Mouse (Mus musculus) heart, embryonic 15.5 days (tissue): ENCODE results near the gene Gm29427. TPM values are rescaled to one million over a fixed set of nuclear protein-coding genes. Genes with fewer than 3 reads are reported as not detected.
A peak's percentile ranks its signal among the peaks of the same experiment; 100 is the strongest.
"Not testable (repeated sequence)": the region's sequence is repeated elsewhere in the genome, so short reads cannot be mapped to it uniquely, and the experiment has no call there.

ENCODE experiments used
- ATAC-seq: fragments of 200-750 bp; cut with Nextera tagmentation; replicated peaks from 2 replicates; pipeline ENCODE4 v1.8.0; 2017; ENCODE audit warnings: low read depth, moderate TSS enrichment; ENCODE audit not compliant: insufficient number of reproducible peaks, insufficient read depth, low FRiP score
- H3K27ac ChIP-seq: fragments of 300-500 bp; sonication (generic); 2 replicates; pipeline ENCODE4 v1.5.1; 2015; ENCODE audit warnings: mild to moderate bottlenecking, inconsistent platforms
- H3K27me3 ChIP-seq: fragments of 300-500 bp; sonication (generic); 2 replicates; pipeline ENCODE4 v1.6.1; 2015; ENCODE audit warnings: inconsistent platforms
- H3K36me3 ChIP-seq: fragments of 300-500 bp; sonication (generic); 2 replicates; pipeline ENCODE4 v1.6.1; 2015; ENCODE audit warnings: mild to moderate bottlenecking, inconsistent platforms
- H3K4me1 ChIP-seq: fragments of 300-500 bp; sonication (generic); replicated peaks from 2 replicates; pipeline ENCODE4 v1.6.1; 2015; ENCODE audit warnings: inconsistent platforms
- H3K4me2 ChIP-seq: fragments of 300-500 bp; sonication (generic); 2 replicates; pipeline ENCODE4 v1.6.1; 2015; ENCODE audit warnings: inconsistent platforms, mild to moderate bottlenecking, moderate library complexity
- H3K4me3 ChIP-seq: fragments of 300-500 bp; sonication (generic); 2 replicates; pipeline ENCODE4 v1.5.1; 2015; ENCODE audit warnings: mild to moderate bottlenecking, inconsistent platforms
- H3K9ac ChIP-seq: fragments of 300-500 bp; sonication (generic); 2 replicates; pipeline ENCODE4 v1.6.1; 2015; ENCODE audit warnings: mild to moderate bottlenecking, inconsistent platforms
- H3K9me3 ChIP-seq: fragments of 300-500 bp; sonication (generic); replicated peaks from 2 replicates; pipeline ENCODE4 v1.6.1; 2016; ENCODE audit warnings: inconsistent platforms
- WGBS: fragments of 180-500 bp; shearing (Covaris S2); methylation state at CpG from one replicate; pipeline ENCODE4 v1.1.7; 2015; ENCODE audit warnings: mixed read lengths; 5-methylcytosine and 5-hydroxymethylcytosine counted together
- polyA plus RNA-seq: library from polyadenylated mRNA; unstranded; fragments of >200 nt; fragmentation: Nextera tagmentation; extraction: Ambion mirVana; gene quantifications from 2 replicates; pipeline ENCODE4 v1.2.1, GENCODE M21; 2015

Gene Gm29427
- polyA plus RNA-seq, 1 experiment from 2014 or later, result not detected

DNA sequence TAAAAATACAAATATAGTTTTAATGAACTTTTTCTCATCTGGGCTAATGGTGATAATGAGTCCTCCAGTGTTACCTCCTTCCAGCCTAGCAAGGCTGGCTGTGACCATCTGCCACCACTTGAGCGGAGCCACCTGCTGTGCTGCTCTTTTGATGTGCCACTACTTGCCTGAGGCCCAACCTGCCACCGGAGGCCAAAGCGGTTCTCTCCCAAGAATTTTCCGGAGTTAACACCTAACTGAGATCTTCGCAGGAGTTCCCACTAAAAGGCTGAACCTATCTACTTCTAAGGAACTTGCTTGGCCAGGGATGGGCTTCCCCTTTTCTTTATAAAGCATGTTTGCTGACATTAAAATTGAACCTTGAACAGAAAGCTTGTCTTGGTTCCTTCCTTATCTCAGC, 56.0 kb downstream of the Gm29427 start:
- H3K4me3 ChIP-seq, H3K4me2 ChIP-seq, ATAC-seq, H3K4me1 ChIP-seq, H3K9me3 ChIP-seq, H3K36me3 ChIP-seq, H3K27me3 ChIP-seq, H3K9ac ChIP-seq, H3K27ac ChIP-seq: not testable (repeated sequence)
- WGBS, result 24% methylated on average over 5 of the region's 5 CpGs

- no peak overlapping the region for H3K4me3 ChIP-seq
- H3K9me3 ChIP-seq, result no peaks in the 10 kb centered on the region
- no peaks in the 10 kb centered on the region for H3K36me3 ChIP-seq
- H3K27me3 ChIP-seq, result no peaks in the 10 kb centered on the region
- H3K9ac ChIP-seq, result no peak overlapping the region
- 65% methylated on average over 4 of the region's 4 CpGs for WGBS
- H3K4me2 ChIP-seq, result no peak overlapping the region
- H3K4me1 ChIP-seq, result no peaks in the 10 kb centered on the region
- H3K27ac ChIP-seq, result no peak overlapping the region
- no peak for ATAC-seq
Measured at GRCm38 (mm10) chr1:130644103-130644502, 71.5 kb downstream of the Gm29427 start.

DNA sequence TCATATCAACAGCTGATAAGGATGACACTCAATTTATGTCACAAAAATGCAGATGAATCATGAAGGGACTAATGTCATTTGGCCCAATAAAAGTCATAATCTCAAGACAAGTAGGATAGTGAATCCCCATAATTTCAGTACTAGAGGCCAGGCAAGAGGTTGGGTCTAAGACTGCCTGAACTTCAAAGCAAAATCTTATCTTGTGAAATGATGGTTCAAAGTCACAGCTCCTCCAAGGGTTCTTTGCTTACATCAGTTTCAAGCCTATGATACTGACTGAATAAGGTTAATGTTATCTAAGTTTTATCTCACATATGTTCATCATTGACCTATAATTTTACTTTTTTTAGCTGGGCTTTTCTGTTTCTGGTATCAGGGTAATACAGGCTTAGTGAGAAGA, 74.6 kb downstream of the Gm29427 start:
- Histone ChIP-seq H3K27me3 (no peaks in the 10 kb centered on the region), H3K4me3 (no peak overlapping the region), H3K9me3 (no peaks in the 10 kb centered on the region), H3K4me1 (no peaks in the 10 kb centered on the region), H3K4me2 (no peak overlapping the region), H3K9ac (no peak overlapping the region), H3K27ac (no peak overlapping the region), H3K36me3 (no peaks in the 10 kb centered on the region)
- no peak for ATAC-seq

DNA sequence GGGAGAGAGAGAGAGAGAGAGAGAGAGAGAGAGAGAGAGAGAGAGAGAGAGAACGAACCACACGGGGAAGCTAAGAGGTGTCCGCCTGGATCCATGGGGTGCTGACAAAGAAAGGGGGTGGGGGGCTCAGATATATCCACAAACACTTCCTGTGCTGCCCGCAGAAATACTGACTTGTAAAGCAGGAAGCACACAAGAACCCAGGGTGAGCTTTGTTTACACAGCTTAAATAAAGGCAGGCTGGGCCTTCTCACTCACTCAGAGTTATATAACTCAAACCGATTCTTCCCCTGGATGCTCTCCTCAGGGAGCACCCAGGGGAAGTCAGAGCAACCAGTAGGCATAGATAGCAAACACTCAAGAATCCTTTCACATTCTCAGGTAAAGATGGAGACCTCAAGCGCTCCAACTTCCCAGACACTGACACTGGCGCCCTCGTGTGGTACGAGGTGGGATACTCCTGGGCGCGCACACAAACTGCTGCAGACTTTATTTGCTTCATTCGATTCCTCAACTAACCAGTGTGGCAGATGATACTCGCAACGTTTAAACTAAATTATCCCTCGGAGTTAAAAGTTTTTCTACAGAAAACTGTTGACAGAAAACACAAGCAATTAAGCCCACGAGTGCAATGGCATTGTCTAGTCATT, 81.7 kb downstream of the Gm29427 start:
- 32% methylated on average over 16 of the region's 16 CpGs for WGBS
- no peak overlapping the region for H3K4me3 ChIP-seq
- H3K27ac ChIP-seq, result no peak overlapping the region
- H3K4me2 ChIP-seq, result 0 out of 2 replicates have a peak overlapping the region, but pooled peaks have one; percentile 23
- no peaks in the 10 kb centered on the region for H3K4me1 ChIP-seq
- no peaks in the 10 kb centered on the region for H3K36me3 ChIP-seq
- ATAC-seq, result no peak
- H3K9me3 ChIP-seq, result no peaks in the 10 kb centered on the region
- no peak overlapping the region for H3K9ac ChIP-seq
- H3K27me3 ChIP-seq, result no peaks in the 10 kb centered on the region

GRCm38 (mm10) chr1:130633316-130633715, 82.3 kb downstream of the Gm29427 start:
- no peak for ATAC-seq
- 78% methylated on average over 8 of the region's 8 CpGs for WGBS
- H3K36me3 ChIP-seq, result no peaks in the 10 kb centered on the region
- H3K9ac ChIP-seq, result no peak overlapping the region
- no peaks in the 10 kb centered on the region for H3K4me1 ChIP-seq
- no peak overlapping the region for H3K4me2 ChIP-seq
- H3K27me3 ChIP-seq, result no peaks in the 10 kb centered on the region
- H3K4me3 ChIP-seq, result no peak overlapping the region
- no peak overlapping the region for H3K27ac ChIP-seq
- no peaks in the 10 kb centered on the region for H3K9me3 ChIP-seq

DNA sequence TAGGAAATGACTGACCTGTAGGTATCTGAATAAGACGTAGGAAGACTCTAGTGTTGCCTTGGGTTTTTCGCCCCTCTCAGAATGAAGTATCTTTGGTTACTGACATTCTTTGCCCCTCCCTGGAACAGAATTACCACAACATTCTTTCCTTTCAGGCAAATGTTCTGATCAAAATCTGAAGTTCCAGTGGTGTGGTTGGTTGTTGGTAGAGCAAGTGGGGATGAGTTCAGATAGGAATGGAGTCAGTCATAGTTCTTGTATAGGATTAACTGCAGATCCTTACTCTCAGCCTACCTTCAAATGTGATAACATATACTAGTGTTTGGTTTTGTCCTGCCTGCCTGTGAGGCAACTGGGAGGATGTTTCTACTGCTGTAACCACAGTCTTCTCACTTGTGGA, 86.1 kb downstream of the Gm29427 start, which contains the start of gene Zp3r:
Gene Zp3r, minus strand, starts transcription at position 101 of the 400 bp plus-strand sequence.
- Histone ChIP-seq H3K36me3 (no peaks in the 10 kb centered on the region), H3K4me2 (no peak within 1 kb of the TSS), H3K27ac (no peak within 1 kb of the TSS), H3K4me3 (no peak within 1 kb of the TSS), H3K9me3 (no peaks in the 10 kb centered on the region), H3K9ac (no peak within 1 kb of the TSS), H3K27me3 (no peaks in the 10 kb centered on the region), H3K4me1 (no peaks in the 10 kb centered on the region)
- no peak for ATAC-seq
- 90% methylated on average over 2 of the region's 2 CpGs for WGBS

Other genes with a start within 250 kb of the Gm29427 start
- gene Zp3r, start 86.2 kb downstream of the Gm29427 start, polyA plus RNA-seq, result not detected in 2 replicates
- gene C4bp, start 54.2 kb downstream of the Gm29427 start, polyA plus RNA-seq, result not detected in 2 replicates
- gene Yod1, start 1.5 kb upstream of the Gm29427 start, polyA plus RNA-seq, result 9.5 and 10.5 TPM in 2 replicates
- 6.2 and 7.2 TPM in 2 replicates for gene Pfkfb2, start 13.5 kb upstream of the Gm29427 start, polyA plus RNA-seq
- gene AA986860, start 16.2 kb upstream of the Gm29427 start, polyA plus RNA-seq, result 0.89 and 2.0 TPM in 2 replicates
- gene Fcamr, start 85.1 kb upstream of the Gm29427 start, polyA plus RNA-seq, result 0.06 and 0.08 TPM in 2 replicates
- 0.05 TPM in 1 of 2 replicates, not detected in the other for gene Pigr, start 110.9 kb upstream of the Gm29427 start, polyA plus RNA-seq
- 1.6 and 2.1 TPM in 2 replicates for gene Fcmr, start 149.9 kb upstream of the Gm29427 start, polyA plus RNA-seq
- gene Il24, start 171.7 kb upstream of the Gm29427 start, polyA plus RNA-seq, result not detected in 2 replicates
- not detected in 2 replicates for gene Il20, start 195.7 kb upstream of the Gm29427 start, polyA plus RNA-seq
- gene Il19, start 224.3 kb upstream of the Gm29427 start, polyA plus RNA-seq, result not detected in 2 replicates